Comparison of ENCODE assay signal across 9 mouse cellular contexts in the genomic region with DNA sequence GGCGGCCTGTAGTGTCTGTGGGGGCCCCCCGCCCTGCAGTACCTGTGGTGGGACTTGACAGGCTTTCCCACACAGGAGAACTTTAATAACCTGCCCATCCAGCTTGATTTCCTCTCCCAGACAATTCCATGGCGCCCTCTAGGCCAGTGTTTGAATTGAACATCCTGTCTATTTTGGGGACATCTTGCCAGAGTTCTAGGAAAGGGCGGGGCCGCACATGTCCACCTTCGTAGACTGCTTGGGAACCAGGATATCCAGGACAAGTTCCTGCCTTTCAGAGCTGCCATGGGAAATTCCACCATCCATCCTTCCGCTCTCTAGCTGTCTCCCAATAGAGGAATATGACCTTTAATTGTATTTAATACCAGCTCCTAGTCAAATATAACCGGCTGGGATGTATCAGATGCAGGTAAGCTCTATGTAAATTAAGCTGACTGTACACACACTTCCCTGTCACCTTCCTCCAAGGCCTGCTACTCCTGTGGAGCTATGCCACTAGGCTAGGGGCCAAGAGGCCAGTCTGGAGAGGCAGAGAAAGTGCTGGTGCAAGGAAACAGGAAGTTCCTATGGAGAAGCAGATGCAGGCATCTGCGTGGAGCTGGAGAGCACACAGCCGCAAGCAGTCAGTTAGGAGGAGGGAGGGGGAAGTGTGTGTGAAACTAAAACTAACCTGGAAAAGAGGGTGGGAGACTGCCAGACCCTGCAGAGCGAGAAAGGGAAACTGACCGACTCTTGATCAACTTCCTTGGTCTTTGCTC. TPM values are rescaled to one million over a fixed set of nuclear protein-coding genes. Genes with fewer than 3 reads are reported as not detected.
A peak's percentile ranks its signal among the peaks of the same experiment; 100 is the strongest.
DNase-seq lines count a peak whose midpoint lies in the region; ATAC-seq lines count a peak whose summit lies in the region.
"Had no signal": no experiment of that assay in that cellular context is flagged by ENCODE, and none has a peak within 500 bp of the region (broad histone marks: within the 10 kb centered on the region; RNA-seq: fewer than 3 reads in every experiment).

No protein-coding gene starts in this region.

- no peak overlapping the region for H3K4me2 ChIP-seq in limb, embryonic 13.5 days (replicated peaks)
- H3K4me2 ChIP-seq: limb, embryonic 15.5 days had no signal

- no peaks in the 10 kb centered on the region; the same call in 1 of the 2 replicates for H3K9me3 ChIP-seq in limb, embryonic 13.5 days
- H3K9me3 ChIP-seq: limb, embryonic 15.5 days had no signal

- H3K4me1 ChIP-seq in limb, embryonic 13.5 days, result peaks cover 38% of the 10 kb centered on the region

- peak overlapping the region; percentile 6; the same call in 1 of the 2 replicates for H3K27ac ChIP-seq in limb, embryonic 13.5 days
- H3K27ac ChIP-seq: limb, embryonic 15.5 days had no signal

- no peak for ATAC-seq in limb, embryonic 13.5 days (ENCODE audit: low FRiP score, low read depth)

- 74% methylated on average over 12 of the region's 12 CpGs for WGBS in limb, embryonic 13.5 days

- H3K36me3 ChIP-seq in limb, embryonic 13.5 days, result peaks cover 52% of the 10 kb centered on the region

- intact Hi-C loops in heart, postnatal 14 days (cut with DNase I), result no loop called here

- no peak overlapping the region for H3K9ac ChIP-seq in limb, embryonic 13.5 days
- H3K9ac ChIP-seq: limb, embryonic 15.5 days had no signal

- no peak overlapping the region for H3K4me3 ChIP-seq in limb, embryonic 13.5 days
- H3K4me3 ChIP-seq: erythroblast, embryonic 14.5 days; limb, embryonic 15.5 days had no signal

- no peaks in the 10 kb centered on the region for H3K27me3 ChIP-seq in limb, embryonic 13.5 days
- H3K27me3 ChIP-seq: limb, embryonic 15.5 days had no signal

- DNase-seq in urinary bladder, adult 2 months (ENCODE audit: low spot score), result peak; percentile 16
- DNase-seq in urinary bladder, postnatal 25 days (ENCODE audit: low spot score), result no peak
- peak; percentile 34 to 40 for DNase-seq in heart, postnatal 14 days
- no peak for DNase-seq in natural killer cell, adult 2 months (ENCODE audit: low spot score in 2 of 2)
- DNase-seq in layer of hippocampus, adult 8-10 months (ENCODE audit: low spot score in 2 of 2), result no peak
- no peak for DNase-seq in thymus, adult 18-20 months

RNA-seq across cellular contexts. Expression of a gene that starts 16.2 kb away (rescaled TPM):
- polyA plus RNA-seq in urinary bladder, adult 2 months (2012; rRNA removed), result 16.6 and 17.2 TPM in 2 replicates
- total RNA-seq in heart, postnatal 14 days (2021), result 10 to 100 TPM; 12.0 to 14.3 TPM
- 36.7 and 37.2 TPM in 2 replicates for polyA plus RNA-seq in limb, embryonic 13.5 days (2015; fragmentation: Nextera tagmentation; extraction: Ambion mirVana)
- total RNA-seq in layer of hippocampus, adult 8-10 months (2022), result 10 to 100 TPM; 31.4 to 39.8 (median 34.5) TPM
- polyA plus RNA-seq: erythroblast, embryonic 14.5 days had no signal

RNA-seq across cellular contexts. Expression of a gene that starts 41.8 kb away (rescaled TPM):
- 1,242 and 1,579 TPM in 2 replicates for polyA plus RNA-seq in urinary bladder, adult 2 months (2012; rRNA removed)
- 1 to 10 TPM; 6.7 to 8.1 TPM for total RNA-seq in heart, postnatal 14 days (2021)
- polyA plus RNA-seq in limb, embryonic 13.5 days (2015; fragmentation: Nextera tagmentation; extraction: Ambion mirVana), result 12.1 and 12.9 TPM in 2 replicates
- total RNA-seq in layer of hippocampus, adult 8-10 months (2022), result 1 to 10 TPM; 3.1 to 5.1 (median 3.7) TPM
- polyA plus RNA-seq: erythroblast, embryonic 14.5 days had no signal

RNA-seq across cellular contexts. Expression of a gene that starts 45.2 kb away (rescaled TPM):
- 7.8 and 13.3 TPM in 2 replicates for polyA plus RNA-seq in urinary bladder, adult 2 months (2012; rRNA removed)
- total RNA-seq in heart, postnatal 14 days (2021), result 10 to 100 TPM; 50.0 to 50.9 TPM
- polyA plus RNA-seq in limb, embryonic 13.5 days (2015; fragmentation: Nextera tagmentation; extraction: Ambion mirVana), result 13.3 and 14.5 TPM in 2 replicates
- total RNA-seq in layer of hippocampus, adult 8-10 months (2022), result 10 to 100 TPM; 19.7 to 21.7 (median 20.6) TPM

Comparison
In these comparisons a context has a peak if more than half of its experiments do, and no peak if none do; other contexts are left out.
1. DNase-seq: peak in urinary bladder, adult 2 months (single experiment) and heart, postnatal 14 days (2 of 2); none in urinary bladder, postnatal 25 days (single experiment), natural killer cell, adult 2 months (0 of 2), layer of hippocampus, adult 8-10 months (0 of 2) and thymus, adult 18-20 months (0 of 2).